Mouse (Mus musculus): Measurements from ENCODE around the gene Grk3.

DNA sequence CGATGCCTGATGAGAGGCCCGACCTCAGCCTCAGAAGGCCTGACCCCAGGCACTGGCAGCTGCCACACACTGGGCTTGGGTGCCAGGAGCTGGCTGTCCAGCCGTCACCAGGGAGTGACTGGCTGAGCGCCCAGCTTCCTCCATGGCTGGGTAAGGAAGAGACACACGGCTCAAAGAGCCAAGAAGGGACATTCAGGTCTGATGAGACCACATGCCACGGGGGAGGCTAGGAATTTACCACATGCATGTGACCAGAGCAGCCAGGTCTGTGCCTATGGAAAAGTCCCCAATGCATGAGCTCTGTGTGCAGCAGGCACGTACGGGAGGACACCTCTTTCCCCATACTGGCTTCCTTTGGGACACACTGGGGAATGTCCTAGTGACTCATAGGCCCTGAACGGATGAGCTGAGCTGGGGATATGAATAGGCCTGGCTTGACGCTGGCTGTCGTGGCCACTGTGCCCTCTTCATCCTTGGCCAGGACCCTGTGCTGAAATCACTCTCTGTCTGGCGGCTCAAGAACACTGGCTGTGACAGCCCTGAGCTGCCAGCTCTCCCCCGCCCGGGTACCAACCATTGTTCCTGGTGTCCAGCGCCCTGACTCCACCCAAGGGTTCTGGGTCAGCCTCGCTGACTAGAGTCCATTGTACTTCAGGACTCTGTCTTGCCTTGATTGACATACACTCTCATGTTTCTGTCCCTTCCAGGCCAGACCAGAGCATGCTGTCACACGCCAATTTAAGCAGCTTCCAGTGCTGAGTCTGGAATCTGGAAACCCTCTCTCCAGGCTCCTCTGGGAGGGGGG lies 128.7 kb downstream of the Grk3 start:
- TF ChIP-seq CTCF (IDR thresholded peaks at IDR 0.05; ENCODE audit: low read depth) (no peak), EP300 (IDR thresholded peaks at IDR 0.05; ENCODE audit: low read depth) (no peak)

Measured in liver, embryonic 14.5 days (tissue).